Mouse (Mus musculus) heart, postnatal 0 days (tissue): ENCODE measurements around the gene Map7. TPM values are rescaled to one million over a fixed set of nuclear protein-coding genes. Genes with fewer than 3 reads are reported as not detected.

Source experiments
- ATAC-seq: fragments of 200-750 bp; cut with Nextera tagmentation; 2 replicates; pipeline ENCODE4 v1.8.0; 2017; ENCODE audit warnings: low read depth, moderate number of reproducible peaks, moderate library complexity; ENCODE audit not compliant: insufficient read depth
- DNase-seq: peaks from one replicate; pipeline ENCODE4 v3.0.0-alpha.2; 2016; ENCODE audit warnings: low spot score
- H3K27ac ChIP-seq: fragments of 300-500 bp; sonication (generic); 2 replicates; pipeline ENCODE4 v1.5.1; 2014; ENCODE audit warnings: low read depth, mild to moderate bottlenecking
- H3K27me3 ChIP-seq: fragments of 300-500 bp; sonication (generic); 2 replicates; pipeline ENCODE4 v1.6.1; 2014; ENCODE audit warnings: low read length, mixed read lengths; ENCODE audit not compliant: control insufficient read depth, insufficient read depth
- H3K36me3 ChIP-seq: fragments of 300-500 bp; sonication (generic); replicated peaks from 2 replicates; pipeline ENCODE4 v1.6.1; 2014; ENCODE audit warnings: low read length, mixed read lengths; ENCODE audit not compliant: control insufficient read depth, insufficient read depth
- H3K4me1 ChIP-seq: fragments of 300-500 bp; sonication (generic); 2 replicates; pipeline ENCODE4 v1.6.1; 2014; ENCODE audit warnings: antibody characterized with exemption; ENCODE audit not compliant: control insufficient read depth, insufficient read depth
- H3K4me2 ChIP-seq: fragments of 300-500 bp; sonication (generic); 2 replicates; pipeline ENCODE4 v1.6.1; 2014; ENCODE audit warnings: low read depth, mild to moderate bottlenecking, low read length, moderate library complexity
- H3K4me3 ChIP-seq: fragments of 300-500 bp; sonication (generic); 2 replicates; pipeline ENCODE4 v1.5.1; 2014; ENCODE audit warnings: low read depth, low read length
- H3K9ac ChIP-seq: fragments of 300-500 bp; sonication (generic); replicated peaks from 2 replicates; pipeline ENCODE4 v1.6.1; 2014; ENCODE audit warnings: low read depth, low read length, mixed read lengths
- H3K9me3 ChIP-seq: fragments of 300-500 bp; sonication (generic); replicated peaks from 2 replicates; pipeline ENCODE4 v1.6.1; 2016; ENCODE audit warnings: low read length; ENCODE audit not compliant: control insufficient read depth
- CTCF ChIP-seq: IDR thresholded peaks from 2 replicates; pipeline ENCODE4 v1.5.1; 2016; ENCODE audit warnings: antibody characterized with exemption, control low read depth, low read depth
- EP300 ChIP-seq: IDR thresholded peaks from 2 replicates; pipeline ENCODE4 v1.6.1; 2016; ENCODE audit warnings: antibody characterized with exemption, low read depth
- WGBS: fragments of 180-500 bp; shearing (Covaris S2); extraction: QIAGEN DNeasy Blood & Tissue Kit; methylation state at CpG from one replicate; pipeline ENCODE4 v1.1.7; 2014; 5-methylcytosine and 5-hydroxymethylcytosine counted together
- polyA plus RNA-seq: library from polyadenylated mRNA; unstranded; fragments of >200 nt; fragmentation: Nextera tagmentation; extraction: Ambion mirVana; gene quantifications from 2 replicates; pipeline ENCODE4 v1.2.1, GENCODE M21; 2015
- total RNA-seq: library from RNA; depleted of rRNA; stranded (reverse); fragments of >200 nt; gene quantifications from 2 replicates; pipeline ENCODE4 v1.2.3, GENCODE M21; 2014; ENCODE audit warnings: low replicate concordance

Map7 gene
- total and polyA plus RNA-seq, 2 experiments from 2014 or later, result 5.9 to 7.5 TPM

DNA sequence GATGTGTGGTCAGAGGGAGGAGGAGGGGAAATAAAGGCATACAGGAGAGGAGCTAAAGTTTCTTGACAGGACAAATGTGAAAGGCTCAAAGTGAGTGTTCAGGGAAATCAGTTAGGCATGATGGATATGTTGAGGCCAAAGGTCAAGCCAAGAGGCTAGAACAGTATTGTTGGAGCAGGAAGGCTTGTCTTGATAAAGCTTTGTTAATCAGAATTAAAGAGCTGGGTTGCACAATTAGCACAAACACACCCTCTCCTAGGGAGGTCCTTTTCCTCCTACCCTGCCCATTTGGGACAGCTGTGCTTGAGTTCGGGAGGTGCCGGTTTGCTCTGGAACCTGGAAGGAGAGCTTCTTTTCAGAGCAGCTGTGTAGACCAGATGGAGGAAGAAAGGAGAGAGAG lies 5.2 kb downstream of the Map7 start:
- no peak for TF ChIP-seq EP300
- no peak for TF ChIP-seq CTCF
- Histone ChIP-seq H3K27me3 (peaks cover 6% of the 10 kb centered on the region), H3K36me3 (no peaks in the 10 kb centered on the region), H3K4me3 (no peak overlapping the region), H3K9me3 (no peaks in the 10 kb centered on the region), H3K4me1 (no peaks in the 10 kb centered on the region), H3K9ac (no peak overlapping the region), H3K27ac (no peak overlapping the region), H3K4me2 (no peak overlapping the region)
- DNase-seq (no peak), ATAC-seq (no peak)
- WGBS, result 72% methylated on average over 2 of the region's 2 CpGs

DNA sequence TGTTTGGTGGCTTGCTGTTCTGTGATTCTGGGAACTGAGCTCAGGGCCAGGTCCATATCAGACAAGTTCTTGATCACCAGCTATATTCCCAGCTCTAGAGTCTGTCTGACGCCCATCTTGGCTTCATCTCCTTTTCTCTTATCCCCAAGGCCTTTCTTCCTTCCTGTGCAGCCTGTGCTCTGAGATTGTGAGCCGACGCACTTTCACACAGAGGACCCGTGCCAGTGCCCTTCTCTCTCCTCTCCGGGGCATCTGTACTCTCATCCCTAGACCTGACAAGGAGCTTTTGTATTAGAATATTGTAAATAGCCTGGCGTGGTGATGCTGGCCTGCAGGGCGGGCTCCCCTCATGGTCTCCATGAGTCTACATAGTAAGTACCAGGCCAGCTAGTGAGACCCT lies 7.1 kb downstream of the Map7 start:
- no peaks in the 10 kb centered on the region for H3K9me3 ChIP-seq
- no peaks in the 10 kb centered on the region for H3K4me1 ChIP-seq
- no peak overlapping the region for H3K9ac ChIP-seq
- 51% methylated on average over 7 of the region's 7 CpGs for WGBS
- TF ChIP-seq CTCF (no peak), EP300 (no peak)
- H3K36me3 ChIP-seq, result no peaks in the 10 kb centered on the region
- no peak overlapping the region for H3K4me2 ChIP-seq
- DNase-seq (no peak), ATAC-seq (no peak)
- H3K27ac ChIP-seq, result no peak overlapping the region
- H3K27me3 ChIP-seq, result no peaks in the 10 kb centered on the region
- H3K4me3 ChIP-seq, result no peak overlapping the region

DNA sequence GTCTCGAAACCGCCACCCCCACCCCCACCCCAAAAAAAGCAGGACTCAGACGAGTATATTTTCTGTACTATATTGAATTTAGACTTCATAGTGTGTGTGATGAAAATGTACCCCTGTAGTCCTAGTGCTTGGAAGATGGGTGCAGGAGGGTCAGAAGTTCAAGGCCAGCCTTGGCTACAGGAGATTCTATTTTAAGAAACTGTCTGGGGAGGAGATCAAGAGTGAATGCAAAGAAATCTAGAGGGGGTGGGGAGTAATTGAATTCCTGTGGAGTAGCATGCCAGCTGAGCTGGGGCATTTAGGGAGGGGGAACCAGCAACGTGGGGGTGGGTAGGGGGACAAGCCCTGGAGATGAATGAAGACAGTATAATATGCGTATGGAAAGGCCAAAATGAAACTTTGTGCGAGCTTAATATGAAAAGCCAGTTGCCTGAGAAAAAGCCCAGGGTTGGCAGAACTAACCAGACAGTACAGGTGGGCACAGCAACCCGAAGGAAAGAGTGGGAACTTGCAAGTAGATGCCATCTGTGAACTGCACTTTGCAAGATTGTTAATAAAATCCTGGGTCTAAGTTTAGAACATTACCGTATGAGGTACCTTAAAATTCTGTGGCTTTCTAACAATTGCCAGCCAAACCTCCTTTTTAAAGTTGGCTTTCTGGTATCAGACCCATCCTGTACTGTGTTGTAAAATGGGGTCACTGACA lies 8.9 kb downstream of the Map7 start:
- no peak overlapping the region for H3K4me2 ChIP-seq
- H3K9ac ChIP-seq, result no peak overlapping the region
- no peak for TF ChIP-seq CTCF
- H3K4me1 ChIP-seq, result no peaks in the 10 kb centered on the region
- DNase-seq (no peak), ATAC-seq (no peak)
- no peak overlapping the region for H3K27ac ChIP-seq
- no peak overlapping the region for H3K4me3 ChIP-seq
- H3K36me3 ChIP-seq, result no peaks in the 10 kb centered on the region
- WGBS, result 74% methylated on average over 8 of the region's 8 CpGs
- no peaks in the 10 kb centered on the region for H3K9me3 ChIP-seq
- H3K27me3 ChIP-seq, result no peaks in the 10 kb centered on the region

DNA sequence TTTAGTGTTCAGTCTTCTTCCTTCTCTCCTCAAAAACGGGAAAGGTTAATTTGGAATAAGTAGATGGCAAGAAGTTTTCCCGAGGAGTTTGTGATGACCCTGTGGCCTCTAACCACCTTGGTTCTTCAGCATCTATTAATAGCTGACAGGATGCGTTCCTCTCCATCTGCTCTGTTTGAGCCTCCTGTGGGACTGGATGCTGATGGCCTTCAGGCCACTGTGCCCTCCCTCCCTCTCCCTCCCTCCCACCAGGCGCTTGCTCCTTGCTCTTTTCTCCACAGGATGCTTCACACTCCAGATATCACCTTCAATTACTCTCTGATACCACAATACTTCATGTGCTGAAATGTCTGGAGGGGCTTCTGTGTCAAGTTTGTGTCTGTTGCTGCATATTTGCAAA lies 10.5 kb downstream of the Map7 start:
- Histone ChIP-seq H3K4me2 (no peak overlapping the region), H3K27me3 (no peaks in the 10 kb centered on the region), H3K27ac (no peak overlapping the region), H3K9me3 (no peaks in the 10 kb centered on the region), H3K4me3 (no peak overlapping the region), H3K36me3 (no peaks in the 10 kb centered on the region), H3K9ac (no peak overlapping the region), H3K4me1 (no peaks in the 10 kb centered on the region)
- 24% methylated on average over 4 of the region's 4 CpGs for WGBS
- TF ChIP-seq EP300 (no peak), CTCF (no peak)
- no peak for ATAC-seq
- no peak for DNase-seq

DNA sequence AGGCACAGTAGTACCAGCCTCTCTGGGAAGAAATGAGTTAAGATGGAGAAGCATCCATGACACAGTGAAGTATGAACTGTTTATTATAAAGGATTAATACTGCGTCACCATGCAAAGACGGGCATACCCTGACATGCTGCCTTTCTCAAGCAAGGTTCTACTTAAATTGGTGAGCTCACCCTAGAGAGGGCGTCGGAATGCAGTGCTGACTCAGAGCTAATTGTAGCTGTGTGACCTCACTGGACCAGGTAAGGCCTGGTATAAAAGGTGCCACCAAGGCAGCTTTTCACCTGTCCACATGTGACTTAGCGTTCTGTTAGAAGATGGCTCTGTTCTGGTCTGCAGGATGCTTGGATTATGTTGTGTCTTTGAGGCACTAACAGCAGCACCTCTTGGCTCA lies 11.0 kb downstream of the Map7 start:
- H3K4me3 ChIP-seq, result no peak overlapping the region
- no peaks in the 10 kb centered on the region for H3K4me1 ChIP-seq
- DNase-seq (no peak), ATAC-seq (0 out of 2 replicates have a peak, but pooled peaks have one; percentile 41)
- H3K9me3 ChIP-seq, result no peaks in the 10 kb centered on the region
- TF ChIP-seq EP300, result no peak
- H3K27me3 ChIP-seq, result no peaks in the 10 kb centered on the region
- 63% methylated on average over 5 of the region's 5 CpGs for WGBS
- no peak overlapping the region for H3K4me2 ChIP-seq
- no peaks in the 10 kb centered on the region for H3K36me3 ChIP-seq
- H3K27ac ChIP-seq, result no peak overlapping the region
- no peak overlapping the region for H3K9ac ChIP-seq

DNA sequence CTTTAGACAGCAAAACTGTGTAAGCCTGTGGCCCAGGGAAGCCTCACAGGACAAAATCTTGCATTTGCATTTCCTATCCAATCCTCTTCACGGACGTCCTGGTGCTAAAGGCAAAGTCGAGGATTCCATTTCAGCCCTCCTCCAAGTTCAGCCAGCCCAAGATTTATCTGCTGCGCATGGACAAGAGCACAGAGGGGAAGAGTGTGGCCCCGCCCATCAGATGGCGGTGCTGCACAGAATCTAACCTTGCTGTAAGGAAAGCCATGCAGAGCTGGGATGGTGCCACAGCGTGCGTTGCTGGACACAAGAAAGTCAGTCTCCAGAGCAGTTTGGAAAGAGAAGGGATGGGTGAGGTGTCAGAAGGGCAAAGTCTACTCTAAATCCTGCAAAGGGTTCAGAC lies 12.6 kb downstream of the Map7 start:
- Histone ChIP-seq H3K4me2 (no peak overlapping the region), H3K36me3 (no peaks in the 10 kb centered on the region), H3K9ac (no peak overlapping the region), H3K9me3 (no peaks in the 10 kb centered on the region), H3K4me1 (no peaks in the 10 kb centered on the region), H3K27ac (no peak overlapping the region), H3K4me3 (no peak overlapping the region), H3K27me3 (no peaks in the 10 kb centered on the region)
- ATAC-seq (no peak), DNase-seq (no peak)
- TF ChIP-seq CTCF, result no peak; the same call in 1 of the 2 replicates
- no peak for TF ChIP-seq EP300
- 34% methylated on average over 8 of the region's 8 CpGs for WGBS
